Mouse (Mus musculus) adrenal gland, adult 2 months (tissue): Measurements from ENCODE around the gene Primpol. TPM values are rescaled to one million over a fixed set of nuclear protein-coding genes. Genes with fewer than 3 reads are reported as not detected.
A peak's percentile ranks its signal among the peaks of the same experiment; 100 is the strongest.
"Not testable (repeated sequence)": the region's sequence is repeated elsewhere in the genome, so short reads cannot be mapped to it uniquely, and the experiment has no call there.

Source experiments
- DNase-seq: peaks from one replicate; pipeline ENCODE4 v3.0.0; 2021
- polyA plus RNA-seq: library from polyadenylated mRNA; depleted of rRNA; stranded (reverse); fragments of >200 nt; gene quantifications from 2 replicates; pipeline ENCODE4 v1.2.3, GENCODE M21; 2012
- total RNA-seq, 2 experiments: library from RNA; stranded (reverse); gene quantifications; 2 replicates each; pipeline ENCODE4 v1.2.3; 2021

The Primpol gene
- total and polyA plus RNA-seq, 3 experiments, result 0.68 to 16.7 (median 12.2) TPM

- DNase-seq, result no peak
Measured at GRCm38 (mm10) chr8:46603587-46603986, 13.4 kb downstream of the Primpol start.

- DNase-seq, result no peak
Measured at GRCm38 (mm10) chr8:46600959-46601707, 15.9 kb downstream of the Primpol start.

GRCm38 (mm10) chr8:46599314-46599904 is 17.6 kb downstream of the Primpol start:
- no peak for DNase-seq

GRCm38 (mm10) chr8:46598753-46599152 is 18.3 kb downstream of the Primpol start:
- no peak for DNase-seq

- DNase-seq, result peak; percentile 47
Measured at GRCm38 (mm10) chr8:46598114-46598513, 18.9 kb downstream of the Primpol start.

- peak; percentile 41 for DNase-seq
Measured at GRCm38 (mm10) chr8:46597411-46597810, 19.6 kb downstream of the Primpol start.

- DNase-seq, result no peak
Measured at GRCm38 (mm10) chr8:46596530-46596929, 20.5 kb downstream of the Primpol start.

GRCm38 (mm10) chr8:46595593-46595992 is 21.4 kb downstream of the Primpol start:
- no peak for DNase-seq

GRCm38 (mm10) chr8:46593772-46594171 is 23.2 kb downstream of the Primpol start:
- DNase-seq, result no peak

GRCm38 (mm10) chr8:46593067-46593466 is 23.9 kb downstream of the Primpol start:
- no peak for DNase-seq

GRCm38 (mm10) chr8:46588663-46589062 is 28.3 kb downstream of the Primpol start:
- no peak for DNase-seq

GRCm38 (mm10) chr8:46587911-46588310 is 29.1 kb downstream of the Primpol start:
- no peak for DNase-seq

GRCm38 (mm10) chr8:46585576-46585975 is 31.4 kb downstream of the Primpol start:
- DNase-seq, result no peak

- not testable (repeated sequence) for DNase-seq
Measured at GRCm38 (mm10) chr8:46584328-46584727, 32.7 kb downstream of the Primpol start.

- DNase-seq, result no peak
Measured at GRCm38 (mm10) chr8:46578794-46579193, 38.2 kb downstream of the Primpol start.

- no peak for DNase-seq
Measured at GRCm38 (mm10) chr8:46573964-46574363, 43.0 kb downstream of the Primpol start.

GRCm38 (mm10) chr8:46573446-46573845 is 43.6 kb downstream of the Primpol start:
- DNase-seq, result no peak

GRCm38 (mm10) chr8:46570673-46571072 is 46.3 kb downstream of the Primpol start:
- no peak for DNase-seq

- DNase-seq, result no peak
Measured at GRCm38 (mm10) chr8:46569659-46570441, 47.2 kb downstream of the Primpol start.

GRCm38 (mm10) chr8:46568942-46569341 is 48.1 kb downstream of the Primpol start:
- no peak for DNase-seq

GRCm38 (mm10) chr8:46567946-46568345 is 49.1 kb downstream of the Primpol start:
- no peak for DNase-seq

GRCm38 (mm10) chr8:46566914-46567529 is 50.0 kb downstream of the Primpol start:
- no peak for DNase-seq
